Mouse (Mus musculus): Measurements from ENCODE around the gene Ror1. TPM values are rescaled to one million over a fixed set of nuclear protein-coding genes. Genes with fewer than 3 reads are reported as not detected.

Gene Ror1
- polyA plus RNA-seq, 1 experiment from 2014 or later: 1.5 TPM

DNA sequence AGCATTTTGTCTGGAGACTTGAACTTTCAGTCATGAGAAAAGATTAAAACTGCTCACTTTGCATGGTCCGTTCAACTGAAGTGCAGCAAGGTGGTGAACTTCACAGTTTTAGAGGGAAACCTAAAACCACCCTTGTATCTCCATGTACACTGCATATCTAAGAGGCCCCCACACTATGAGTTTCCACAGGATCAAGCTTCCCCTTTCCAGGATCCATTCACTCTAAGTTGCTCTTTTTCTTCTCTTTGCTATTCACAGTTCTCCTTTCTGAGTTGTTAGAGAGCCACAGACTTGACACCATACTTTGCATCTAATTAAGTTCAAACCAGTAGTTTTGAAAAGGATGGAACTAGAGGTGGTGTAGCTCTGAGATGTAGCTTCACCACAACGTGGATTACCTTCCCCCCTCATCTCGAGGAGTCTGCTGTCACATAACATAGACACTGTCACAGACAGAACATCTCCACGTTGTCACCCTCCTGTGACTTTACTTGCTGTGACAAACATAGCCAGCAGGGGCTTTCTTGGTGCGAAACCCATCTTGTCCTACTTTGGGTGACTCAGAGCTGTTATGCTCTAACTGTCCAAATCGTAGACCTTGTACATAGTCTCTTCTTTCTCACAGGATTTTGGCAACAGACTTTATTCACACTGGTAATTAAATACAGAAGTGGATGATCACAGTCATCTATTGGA lies 146.6 kb downstream of the Ror1 start:
- no peaks in the 10 kb centered on the region for H3K27me3 ChIP-seq (replicated peaks; ENCODE audit: control insufficient read depth, insufficient read depth, low read length)
- H3K36me3 ChIP-seq (ENCODE audit: control insufficient read depth, insufficient read depth, low read length): no peaks in the 10 kb centered on the region
- H3K9ac ChIP-seq (ENCODE audit: low read depth, low read length): no peak overlapping the region
- H3K4me1 ChIP-seq (ENCODE audit: control insufficient read depth, insufficient read depth, low read depth, low read length): no peaks in the 10 kb centered on the region
- H3K4me2 ChIP-seq (ENCODE audit: low read length): no peak overlapping the region
- H3K27ac ChIP-seq (ENCODE audit: low read depth, low read length): no peak overlapping the region
- no peak overlapping the region for H3K4me3 ChIP-seq (ENCODE audit: low read length)
- ATAC-seq: no peak
- 83% methylated on average over 6 of the region's 6 CpGs for WGBS
- H3K9me3 ChIP-seq (ENCODE audit: control insufficient read depth, low read length): no peaks in the 10 kb centered on the region

- H3K27me3 ChIP-seq (replicated peaks; ENCODE audit: control insufficient read depth, insufficient read depth, low read length): no peaks in the 10 kb centered on the region
- no peaks in the 10 kb centered on the region for H3K36me3 ChIP-seq (ENCODE audit: control insufficient read depth, insufficient read depth, low read length)
- no peak overlapping the region for H3K9ac ChIP-seq (ENCODE audit: low read depth, low read length)
- no peak overlapping the region for H3K4me3 ChIP-seq (ENCODE audit: low read length)
- no peak overlapping the region for H3K4me2 ChIP-seq (ENCODE audit: low read length)
- 69% methylated on average over 8 of the region's 8 CpGs for WGBS
- H3K9me3 ChIP-seq (ENCODE audit: control insufficient read depth, low read length): no peaks in the 10 kb centered on the region
- no peak overlapping the region for H3K27ac ChIP-seq (ENCODE audit: low read depth, low read length)
- no peak for ATAC-seq
- no peaks in the 10 kb centered on the region for H3K4me1 ChIP-seq (ENCODE audit: control insufficient read depth, insufficient read depth, low read depth, low read length)
Measured at GRCm38 (mm10) chr4:100244250-100244649, 148.7 kb downstream of the Ror1 start.

- Histone ChIP-seq H3K4me2 (ENCODE audit: low read length) (no peak overlapping the region), H3K27ac (ENCODE audit: low read depth, low read length) (no peak overlapping the region), H3K9me3 (ENCODE audit: control insufficient read depth, low read length) (no peaks in the 10 kb centered on the region), H3K4me3 (ENCODE audit: low read length) (no peak overlapping the region), H3K4me1 (ENCODE audit: control insufficient read depth, insufficient read depth, low read depth, low read length) (no peaks in the 10 kb centered on the region), H3K36me3 (ENCODE audit: control insufficient read depth, insufficient read depth, low read length) (no peaks in the 10 kb centered on the region), H3K9ac (ENCODE audit: low read depth, low read length) (no peak overlapping the region), H3K27me3 (replicated peaks; ENCODE audit: control insufficient read depth, insufficient read depth, low read length) (no peaks in the 10 kb centered on the region)
- no peak for ATAC-seq
- 78% methylated on average over 6 of the region's 6 CpGs for WGBS
Measured at GRCm38 (mm10) chr4:100244701-100245100, 149.1 kb downstream of the Ror1 start.

DNA sequence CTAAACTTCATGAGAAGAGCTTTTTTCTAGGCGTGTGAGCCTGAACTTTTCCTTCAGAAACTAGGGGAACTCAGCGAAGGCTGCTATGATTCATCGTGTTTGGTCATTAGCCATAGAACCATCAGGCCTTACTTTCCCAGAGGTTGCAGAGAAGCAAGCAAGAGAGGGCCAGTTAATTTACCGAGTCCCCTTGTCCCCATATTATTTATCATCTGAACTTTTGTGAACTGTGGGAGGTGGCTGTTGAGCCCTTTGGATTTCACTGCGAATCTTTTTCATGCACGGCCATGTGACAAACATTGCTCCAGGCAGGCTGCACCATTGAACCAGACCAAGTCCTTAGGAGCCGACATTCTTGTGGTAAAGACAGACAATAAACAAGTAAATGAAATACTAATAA lies 152.2 kb downstream of the Ror1 start:
- Histone ChIP-seq H3K9me3 (ENCODE audit: control insufficient read depth, low read length) (no peaks in the 10 kb centered on the region), H3K4me1 (ENCODE audit: control insufficient read depth, insufficient read depth, low read depth, low read length) (no peaks in the 10 kb centered on the region), H3K27me3 (replicated peaks; ENCODE audit: control insufficient read depth, insufficient read depth, low read length) (no peaks in the 10 kb centered on the region), H3K4me3 (ENCODE audit: low read length) (no peak overlapping the region), H3K36me3 (ENCODE audit: control insufficient read depth, insufficient read depth, low read length) (no peaks in the 10 kb centered on the region), H3K9ac (ENCODE audit: low read depth, low read length) (no peak overlapping the region), H3K4me2 (ENCODE audit: low read length) (no peak overlapping the region), H3K27ac (ENCODE audit: low read depth, low read length) (no peak overlapping the region)
- no peak for ATAC-seq
- 81% methylated on average over 7 of the region's 7 CpGs for WGBS

GRCm38 (mm10) chr4:100248273-100248672 lies 152.7 kb downstream of the Ror1 start:
- Histone ChIP-seq H3K36me3 (ENCODE audit: control insufficient read depth, insufficient read depth, low read length) (no peaks in the 10 kb centered on the region), H3K9me3 (ENCODE audit: control insufficient read depth, low read length) (no peaks in the 10 kb centered on the region), H3K4me1 (ENCODE audit: control insufficient read depth, insufficient read depth, low read depth, low read length) (no peaks in the 10 kb centered on the region), H3K27me3 (replicated peaks; ENCODE audit: control insufficient read depth, insufficient read depth, low read length) (no peaks in the 10 kb centered on the region), H3K4me2 (ENCODE audit: low read length) (no peak overlapping the region), H3K9ac (ENCODE audit: low read depth, low read length) (no peak overlapping the region), H3K4me3 (ENCODE audit: low read length) (no peak overlapping the region), H3K27ac (ENCODE audit: low read depth, low read length) (no peak overlapping the region)
- 83% methylated on average over 2 of the region's 2 CpGs for WGBS
- no peak for ATAC-seq

DNA sequence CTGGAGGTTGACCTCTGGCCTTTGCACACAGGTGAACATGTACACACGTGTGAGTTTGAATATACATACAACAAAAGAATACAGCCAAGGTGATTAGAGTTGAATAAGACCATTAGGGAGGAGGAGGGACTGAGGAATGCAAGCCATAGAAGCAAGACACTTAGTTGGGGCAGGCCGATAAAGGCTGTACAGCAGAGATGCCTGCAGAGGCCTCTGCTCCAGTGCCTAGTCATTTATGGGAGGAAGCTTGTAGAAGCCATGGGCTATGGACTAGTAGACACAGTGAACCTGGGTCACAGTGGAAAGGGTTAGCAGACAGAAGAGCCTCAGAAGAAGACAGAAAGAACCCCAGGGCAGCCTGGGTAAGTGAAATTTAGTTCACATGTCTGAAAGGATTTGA lies 155.7 kb downstream of the Ror1 start:
- ATAC-seq: no peak
- H3K4me3 ChIP-seq (ENCODE audit: low read length): no peak overlapping the region
- H3K36me3 ChIP-seq (ENCODE audit: control insufficient read depth, insufficient read depth, low read length): no peaks in the 10 kb centered on the region
- H3K4me1 ChIP-seq (ENCODE audit: control insufficient read depth, insufficient read depth, low read depth, low read length): no peaks in the 10 kb centered on the region
- no peak overlapping the region for H3K4me2 ChIP-seq (ENCODE audit: low read length)
- WGBS: 75% methylated on average over 2 of the region's 2 CpGs
- no peak overlapping the region for H3K9ac ChIP-seq (ENCODE audit: low read depth, low read length)
- no peak overlapping the region for H3K27ac ChIP-seq (ENCODE audit: low read depth, low read length)
- H3K9me3 ChIP-seq (ENCODE audit: control insufficient read depth, low read length): no peaks in the 10 kb centered on the region
- no peaks in the 10 kb centered on the region for H3K27me3 ChIP-seq (replicated peaks; ENCODE audit: control insufficient read depth, insufficient read depth, low read length)

GRCm38 (mm10) chr4:100252050-100252449 lies 156.5 kb downstream of the Ror1 start:
- no peak overlapping the region for H3K4me3 ChIP-seq (ENCODE audit: low read length)
- 70% methylated on average over 1 of the region's 1 CpGs for WGBS
- H3K9ac ChIP-seq (ENCODE audit: low read depth, low read length): no peak overlapping the region
- no peaks in the 10 kb centered on the region for H3K36me3 ChIP-seq (ENCODE audit: control insufficient read depth, insufficient read depth, low read length)
- H3K4me2 ChIP-seq (ENCODE audit: low read length): no peak overlapping the region
- H3K27me3 ChIP-seq (replicated peaks; ENCODE audit: control insufficient read depth, insufficient read depth, low read length): no peaks in the 10 kb centered on the region
- H3K27ac ChIP-seq (ENCODE audit: low read depth, low read length): no peak overlapping the region
- no peaks in the 10 kb centered on the region for H3K4me1 ChIP-seq (ENCODE audit: control insufficient read depth, insufficient read depth, low read depth, low read length)
- H3K9me3 ChIP-seq (ENCODE audit: control insufficient read depth, low read length): no peaks in the 10 kb centered on the region
- no peak for ATAC-seq

DNA sequence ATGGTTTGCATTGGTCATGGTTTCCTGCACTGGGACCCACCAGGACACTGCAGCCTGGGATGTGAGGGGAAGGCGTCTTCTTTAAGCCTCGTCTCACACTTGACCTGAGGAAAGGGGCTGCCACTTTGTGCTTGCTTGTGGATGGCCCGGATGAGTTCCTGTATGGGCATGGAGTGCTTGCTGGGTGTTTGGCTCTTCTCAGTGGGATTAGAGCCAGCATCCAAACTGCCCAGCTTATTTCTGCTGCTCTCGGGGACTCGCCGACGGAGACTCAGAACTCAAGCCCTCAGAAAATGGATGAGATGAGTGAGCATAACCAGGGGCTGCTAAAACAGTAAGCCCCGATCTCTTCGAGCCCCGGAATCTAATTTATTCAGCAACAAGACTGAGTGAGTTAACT lies 157.1 kb downstream of the Ror1 start:
- H3K4me2 ChIP-seq (ENCODE audit: low read length): no peak overlapping the region
- 83% methylated on average over 10 of the region's 10 CpGs for WGBS
- ATAC-seq: no peak
- no peaks in the 10 kb centered on the region for H3K9me3 ChIP-seq (ENCODE audit: control insufficient read depth, low read length)
- H3K4me3 ChIP-seq (ENCODE audit: low read length): no peak overlapping the region
- H3K36me3 ChIP-seq (ENCODE audit: control insufficient read depth, insufficient read depth, low read length): no peaks in the 10 kb centered on the region
- H3K9ac ChIP-seq (ENCODE audit: low read depth, low read length): no peak overlapping the region
- no peaks in the 10 kb centered on the region for H3K4me1 ChIP-seq (ENCODE audit: control insufficient read depth, insufficient read depth, low read depth, low read length)
- no peak overlapping the region for H3K27ac ChIP-seq (ENCODE audit: low read depth, low read length)
- H3K27me3 ChIP-seq (replicated peaks; ENCODE audit: control insufficient read depth, insufficient read depth, low read length): no peaks in the 10 kb centered on the region

DNA sequence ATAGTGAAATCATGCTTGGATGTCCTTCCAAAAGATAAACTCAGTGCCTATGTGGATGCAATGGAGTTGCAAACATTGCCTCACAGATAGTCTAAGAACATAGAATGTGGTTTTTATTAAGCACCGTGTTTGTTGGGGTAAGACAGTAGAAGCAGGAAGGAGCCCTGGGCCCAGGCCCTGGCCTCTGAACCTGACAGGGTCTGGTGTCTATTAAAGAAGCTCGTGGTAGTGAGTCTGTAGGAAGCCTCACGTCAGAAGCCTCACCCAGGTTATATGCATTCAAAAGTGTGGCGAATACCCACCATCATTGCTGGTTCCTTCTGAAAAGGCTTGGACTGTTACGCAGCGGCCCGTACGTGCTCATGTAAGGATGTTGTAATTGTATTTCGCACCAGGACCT lies 157.8 kb downstream of the Ror1 start:
- Histone ChIP-seq H3K9me3 (ENCODE audit: control insufficient read depth, low read length) (no peaks in the 10 kb centered on the region), H3K9ac (ENCODE audit: low read depth, low read length) (no peak overlapping the region), H3K4me1 (ENCODE audit: control insufficient read depth, insufficient read depth, low read depth, low read length) (no peaks in the 10 kb centered on the region), H3K36me3 (ENCODE audit: control insufficient read depth, insufficient read depth, low read length) (no peaks in the 10 kb centered on the region), H3K27ac (ENCODE audit: low read depth, low read length) (no peak overlapping the region), H3K4me3 (ENCODE audit: low read length) (no peak overlapping the region), H3K27me3 (replicated peaks; ENCODE audit: control insufficient read depth, insufficient read depth, low read length) (no peaks in the 10 kb centered on the region), H3K4me2 (ENCODE audit: low read length) (no peak overlapping the region)
- 72% methylated on average over 9 of the region's 9 CpGs for WGBS
- no peak for ATAC-seq

GRCm38 (mm10) chr4:100253831-100254230 lies 158.2 kb downstream of the Ror1 start:
- Histone ChIP-seq H3K4me2 (ENCODE audit: low read length) (no peak overlapping the region), H3K36me3 (ENCODE audit: control insufficient read depth, insufficient read depth, low read length) (no peaks in the 10 kb centered on the region), H3K9ac (ENCODE audit: low read depth, low read length) (no peak overlapping the region), H3K27me3 (replicated peaks; ENCODE audit: control insufficient read depth, insufficient read depth, low read length) (no peaks in the 10 kb centered on the region), H3K4me3 (ENCODE audit: low read length) (no peak overlapping the region), H3K9me3 (ENCODE audit: control insufficient read depth, low read length) (no peaks in the 10 kb centered on the region), H3K27ac (ENCODE audit: low read depth, low read length) (no peak overlapping the region), H3K4me1 (ENCODE audit: control insufficient read depth, insufficient read depth, low read depth, low read length) (no peaks in the 10 kb centered on the region)
- ATAC-seq: no peak
- WGBS: 54% methylated on average over 7 of the region's 7 CpGs

All from hindbrain, embryonic 16.5 days (tissue).